Mouse (Mus musculus): ENCODE data around the gene Gys1.

GRCm38 (mm10) chr7:45451344-45451982 lies 16.8 kb downstream of the Gys1 start:
- TF ChIP-seq CTCF (IDR thresholded peaks at IDR 0.05; ENCODE audit: insufficient read depth, low read depth, low read length) (peak; percentile 73), POLR2A (IDR thresholded peaks at IDR 0.05; ENCODE audit: insufficient read depth, low read depth, low read length) (no peak)
